Mouse (Mus musculus): Measurements from ENCODE around the gene Camkv. TPM values are rescaled to one million over a fixed set of nuclear protein-coding genes. Genes with fewer than 3 reads are reported as not detected.

The Camkv gene
- polyA plus RNA-seq, 1 experiment from 2014 or later: 6.7 TPM

DNA sequence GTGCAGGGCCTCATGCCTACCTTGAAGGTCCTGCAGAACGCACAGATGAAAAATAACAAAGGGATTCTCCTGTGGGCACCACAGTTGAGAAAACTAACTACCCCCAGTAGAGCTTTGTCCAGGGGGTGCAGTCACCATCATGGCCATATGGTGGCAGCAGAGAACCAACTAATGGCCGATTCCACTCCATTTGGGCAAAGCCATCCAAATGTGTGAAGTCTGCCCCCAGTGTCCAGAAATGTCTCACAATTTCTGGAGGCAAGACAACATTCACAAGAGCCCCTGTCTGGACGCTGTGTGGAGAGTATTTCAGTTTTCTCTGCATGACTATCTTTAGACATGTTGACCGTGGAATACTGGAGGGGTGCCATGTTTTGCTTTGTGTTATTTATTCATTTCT is 30.7 kb upstream of the Camkv start:
- peak; percentile 99 for DNase-seq (ENCODE audit: low spot score, missing footprints)

GRCm38 (mm10) chr9:107906252-107906966 is 29.1 kb upstream of the Camkv start, which contains the start of gene Mst1r:
Gene Mst1r, plus strand, starts transcription at chr9:107906873.
- peaks cover 19% of the 10 kb centered on the region for H3K4me1 ChIP-seq (ENCODE audit: control insufficient read depth, insufficient read depth, low read length)
- no peaks in the 10 kb centered on the region for H3K36me3 ChIP-seq (ENCODE audit: control insufficient read depth, insufficient read depth, low read length)
- no peaks in the 10 kb centered on the region for H3K9me3 ChIP-seq (ENCODE audit: control insufficient read depth, low read length)
- DNase-seq (ENCODE audit: low spot score, missing footprints): peak; percentile 94
- H3K4me3 ChIP-seq (ENCODE audit: low read depth, low read length): peak within 1 kb of the TSS; percentile 25
- peaks cover 3% of the 10 kb centered on the region; the same call in 1 of the 2 replicates for H3K27me3 ChIP-seq (ENCODE audit: control insufficient read depth, insufficient read depth, low read length)
- peak within 1 kb of the TSS; percentile 50 for H3K4me2 ChIP-seq
- no peak within 1 kb of the TSS for H3K27ac ChIP-seq (ENCODE audit: low read depth, low read length)
- 22% methylated on average over 19 of the region's 19 CpGs for WGBS
- peak; percentile 54; the same call in 1 of the 2 replicates for ATAC-seq (ENCODE audit: low FRiP score)
- peak within 1 kb of the TSS; percentile 62 for H3K9ac ChIP-seq (ENCODE audit: low read length)

More for the DNA sequence above, 30.7 kb upstream of the Camkv start:
- Histone ChIP-seq H3K27me3 (ENCODE audit: control insufficient read depth, insufficient read depth, low read length) (peaks cover 12% of the 10 kb centered on the region), H3K27ac (ENCODE audit: low read depth, low read length) (no peak overlapping the region), H3K36me3 (ENCODE audit: control insufficient read depth, insufficient read depth, low read length) (no peaks in the 10 kb centered on the region), H3K4me2 (no peak overlapping the region), H3K9me3 (ENCODE audit: control insufficient read depth, low read length) (no peaks in the 10 kb centered on the region), H3K4me1 (ENCODE audit: control insufficient read depth, insufficient read depth, low read length) (peaks cover 25% of the 10 kb centered on the region), H3K4me3 (ENCODE audit: low read depth, low read length) (no peak overlapping the region), H3K9ac (ENCODE audit: low read length) (no peak overlapping the region)
- peak; percentile 69 for ATAC-seq (ENCODE audit: low FRiP score)
- WGBS: 7% methylated on average over 4 of the region's 4 CpGs

DNA sequence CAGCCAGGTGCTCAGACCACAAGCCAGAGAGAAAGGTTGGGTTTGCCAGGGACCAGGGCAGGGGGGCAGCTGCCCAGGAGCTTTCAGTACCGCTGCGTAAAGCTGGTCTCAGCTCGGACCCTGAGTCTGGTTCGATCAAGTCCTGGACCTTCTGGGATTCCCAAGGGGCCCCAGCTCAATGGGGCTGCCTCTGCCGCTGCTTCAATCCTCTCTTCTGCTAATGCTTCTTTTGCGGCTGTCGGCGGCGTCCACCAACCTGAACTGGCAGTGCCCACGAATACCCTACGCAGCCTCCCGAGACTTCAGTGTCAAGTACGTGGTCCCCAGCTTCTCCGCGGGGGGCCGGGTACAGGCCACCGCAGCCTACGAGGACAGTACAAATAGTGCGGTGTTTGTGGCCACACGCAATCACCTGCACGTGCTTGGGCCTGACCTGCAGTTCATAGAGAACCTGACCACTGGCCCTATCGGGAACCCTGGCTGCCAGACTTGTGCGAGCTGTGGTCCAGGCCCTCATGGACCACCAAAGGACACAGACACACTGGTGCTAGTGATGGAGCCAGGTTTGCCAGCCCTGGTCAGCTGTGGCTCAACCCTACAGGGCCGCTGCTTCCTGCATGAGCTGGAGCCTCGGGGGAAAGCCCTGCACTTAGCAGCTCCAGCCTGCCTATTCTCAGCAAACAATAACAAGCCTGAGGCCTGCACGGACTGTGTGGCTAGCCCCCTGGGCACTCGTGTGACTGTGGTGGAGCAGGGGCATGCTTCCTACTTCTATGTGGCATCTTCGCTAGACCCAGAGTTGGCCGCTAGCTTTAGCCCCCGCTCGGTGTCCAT is 28.3 kb upstream of the Camkv start:
- 45% methylated on average over 31 of the region's 31 CpGs for WGBS
- peak overlapping the region; percentile 62 for H3K9ac ChIP-seq (ENCODE audit: low read length)
- no peak overlapping the region for H3K27ac ChIP-seq (ENCODE audit: low read depth, low read length)

DNA sequence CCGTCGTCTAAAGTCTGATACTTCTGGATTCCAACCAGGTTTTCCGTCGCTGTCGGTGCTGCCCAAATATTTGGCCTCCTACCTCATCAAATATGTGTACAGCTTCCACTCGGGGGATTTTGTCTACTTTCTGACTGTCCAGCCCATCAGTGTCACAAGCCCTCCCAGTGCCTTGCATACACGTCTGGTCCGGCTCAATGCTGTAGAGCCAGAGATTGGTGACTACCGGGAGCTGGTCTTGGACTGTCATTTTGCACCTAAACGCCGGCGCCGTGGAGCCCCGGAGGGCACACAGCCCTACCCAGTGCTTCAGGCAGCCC is 27.7 kb upstream of the Camkv start:
- no peak overlapping the region for H3K4me2 ChIP-seq
- H3K4me3 ChIP-seq (ENCODE audit: low read depth, low read length): no peak overlapping the region
- ATAC-seq (ENCODE audit: low FRiP score) (no peak), DNase-seq (ENCODE audit: low spot score, missing footprints) (no peak)
- H3K9me3 ChIP-seq (ENCODE audit: control insufficient read depth, low read length): no peaks in the 10 kb centered on the region
- H3K9ac ChIP-seq (ENCODE audit: low read length): no peak overlapping the region
- no peaks in the 10 kb centered on the region for H3K36me3 ChIP-seq (ENCODE audit: control insufficient read depth, insufficient read depth, low read length)
- peaks cover 19% of the 10 kb centered on the region for H3K4me1 ChIP-seq (ENCODE audit: control insufficient read depth, insufficient read depth, low read length)
- WGBS: 80% methylated on average over 14 of the region's 14 CpGs
- H3K27me3 ChIP-seq (ENCODE audit: control insufficient read depth, insufficient read depth, low read length): no peaks in the 10 kb centered on the region; the same call in 1 of the 2 replicates
- no peak overlapping the region for H3K27ac ChIP-seq (ENCODE audit: low read depth, low read length)

More for the DNA sequence above, 28.3 kb upstream of the Camkv start:
- H3K4me2 ChIP-seq: peak overlapping the region; percentile 50
- peaks cover under 1% of the 10 kb centered on the region; the same call in 1 of the 2 replicates for H3K27me3 ChIP-seq (ENCODE audit: control insufficient read depth, insufficient read depth, low read length)
- H3K4me1 ChIP-seq (ENCODE audit: control insufficient read depth, insufficient read depth, low read length): peaks cover 19% of the 10 kb centered on the region
- H3K36me3 ChIP-seq (ENCODE audit: control insufficient read depth, insufficient read depth, low read length): no peaks in the 10 kb centered on the region
- H3K9me3 ChIP-seq (ENCODE audit: control insufficient read depth, low read length): no peaks in the 10 kb centered on the region
- ATAC-seq (ENCODE audit: low FRiP score) (0 out of 2 replicates have a peak, but pooled peaks have one; percentile 6), DNase-seq (ENCODE audit: low spot score, missing footprints) (peak; percentile 88)
- peak overlapping the region; percentile 25 for H3K4me3 ChIP-seq (ENCODE audit: low read depth, low read length)

- Histone ChIP-seq H3K4me3 (ENCODE audit: low read depth, low read length) (no peak overlapping the region), H3K27ac (ENCODE audit: low read depth, low read length) (no peak overlapping the region), H3K9ac (ENCODE audit: low read length) (0 out of 2 replicates have a peak overlapping the region, but pooled peaks have one; percentile 12), H3K4me1 (ENCODE audit: control insufficient read depth, insufficient read depth, low read length) (peaks cover 19% of the 10 kb centered on the region), H3K4me2 (no peak overlapping the region; the same call in 1 of the 2 replicates), H3K36me3 (ENCODE audit: control insufficient read depth, insufficient read depth, low read length) (no peaks in the 10 kb centered on the region), H3K27me3 (ENCODE audit: control insufficient read depth, insufficient read depth, low read length) (no peaks in the 10 kb centered on the region; the same call in 1 of the 2 replicates), H3K9me3 (ENCODE audit: control insufficient read depth, low read length) (no peaks in the 10 kb centered on the region)
- WGBS: 31% methylated on average over 18 of the region's 18 CpGs
- ATAC-seq (ENCODE audit: low FRiP score) (no peak), DNase-seq (ENCODE audit: low spot score, missing footprints) (no peak)
Observed at GRCm38 (mm10) chr9:107908410-107909158, 26.9 kb upstream of the Camkv start.

GRCm38 (mm10) chr9:107910025-107910769 is 25.3 kb upstream of the Camkv start:
- Histone ChIP-seq H3K9ac (ENCODE audit: low read length) (no peak overlapping the region), H3K4me2 (no peak overlapping the region), H3K9me3 (ENCODE audit: control insufficient read depth, low read length) (no peaks in the 10 kb centered on the region), H3K4me3 (ENCODE audit: low read depth, low read length) (no peak overlapping the region), H3K36me3 (ENCODE audit: control insufficient read depth, insufficient read depth, low read length) (no peaks in the 10 kb centered on the region), H3K4me1 (ENCODE audit: control insufficient read depth, insufficient read depth, low read length) (peaks cover 19% of the 10 kb centered on the region), H3K27ac (ENCODE audit: low read depth, low read length) (no peak overlapping the region), H3K27me3 (ENCODE audit: control insufficient read depth, insufficient read depth, low read length) (no peaks in the 10 kb centered on the region; the same call in 1 of the 2 replicates)
- WGBS: 91% methylated on average over 15 of the region's 15 CpGs
- DNase-seq (ENCODE audit: low spot score, missing footprints) (peak; percentile 10), ATAC-seq (ENCODE audit: low FRiP score) (no peak)

- Histone ChIP-seq H3K9ac (ENCODE audit: low read length) (no peak overlapping the region), H3K4me3 (ENCODE audit: low read depth, low read length) (no peak overlapping the region), H3K9me3 (ENCODE audit: control insufficient read depth, low read length) (no peaks in the 10 kb centered on the region), H3K27me3 (ENCODE audit: control insufficient read depth, insufficient read depth, low read length) (no peaks in the 10 kb centered on the region), H3K27ac (ENCODE audit: low read depth, low read length) (no peak overlapping the region), H3K4me1 (ENCODE audit: control insufficient read depth, insufficient read depth, low read length) (peaks cover 11% of the 10 kb centered on the region), H3K36me3 (ENCODE audit: control insufficient read depth, insufficient read depth, low read length) (no peaks in the 10 kb centered on the region), H3K4me2 (no peak overlapping the region)
- no peak for ATAC-seq (ENCODE audit: low FRiP score)
- WGBS: 83% methylated on average over 16 of the region's 16 CpGs
- no peak for DNase-seq (ENCODE audit: low spot score, missing footprints)
Observed at GRCm38 (mm10) chr9:107914764-107915420, 20.6 kb upstream of the Camkv start.

All from midbrain, embryonic 11.5 days (tissue).